In the genomic region with DNA sequence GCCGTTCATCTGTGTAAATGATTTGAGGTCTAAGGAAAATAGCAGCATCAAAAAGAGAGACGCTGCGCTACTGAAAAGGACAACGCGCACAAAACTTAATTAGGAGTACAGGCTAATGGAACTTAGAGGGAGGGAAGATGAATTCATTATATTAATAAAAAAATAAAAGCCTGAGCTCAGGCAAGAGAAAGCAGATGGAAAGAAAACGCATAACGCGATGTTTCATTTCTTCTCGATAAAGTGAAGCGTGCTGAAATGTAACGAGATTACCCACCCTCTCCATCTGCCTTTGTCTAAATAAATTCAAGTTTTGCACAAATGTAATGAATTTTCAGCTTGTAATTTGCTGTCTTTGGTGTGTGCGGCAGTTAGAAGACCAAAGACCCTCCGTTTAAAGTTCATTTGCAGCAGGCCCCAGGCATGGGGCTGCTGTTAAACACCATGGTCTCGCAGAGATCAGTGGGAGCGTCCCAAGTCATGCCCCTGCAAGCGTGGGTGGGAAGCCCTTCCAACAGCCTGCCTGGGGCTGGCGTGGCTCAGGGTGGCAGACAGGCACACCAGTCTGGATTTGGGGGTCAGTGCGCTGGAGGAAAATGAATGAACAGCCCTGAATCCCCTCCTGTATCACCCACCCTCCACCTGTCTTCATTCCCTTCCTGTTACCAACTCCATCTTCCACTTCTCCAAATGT, we compare ENCODE assay signal across 27 mouse cellular contexts.
DNase-seq lines count a peak whose midpoint lies in the region; ATAC-seq and TF ChIP-seq lines count a peak whose summit lies in the region.
"Had no signal": no experiment of that assay in that cellular context is flagged by ENCODE, and none has a peak within 500 bp of the region (broad histone marks: within the 10 kb centered on the region; RNA-seq: fewer than 3 reads in every experiment).

No protein-coding gene starts in this region.

- WGBS in forebrain, embryonic 16.5 days, result 54% methylated on average over 18 of the region's 18 CpGs
- WGBS in forebrain, embryonic 12.5 days, result 77% methylated on average over 18 of the region's 18 CpGs
- 71% methylated on average over 18 of the region's 18 CpGs for WGBS in hindbrain, embryonic 16.5 days

- 0 out of 2 replicates have a peak, but pooled peaks cover 3% of the 10 kb centered on the region for H3K4me1 ChIP-seq in forebrain, embryonic 16.5 days (replicated peaks; ENCODE audit: control insufficient read depth, insufficient read depth, low read length)
- H3K4me1 ChIP-seq in forebrain, embryonic 12.5 days, result no peaks in the 10 kb centered on the region
- H3K4me1 ChIP-seq in hindbrain, embryonic 16.5 days (ENCODE audit: control insufficient read depth, insufficient read depth, low read depth, low read length), result peaks cover 6% of the 10 kb centered on the region; the same call in 1 of the 2 replicates
- H3K4me1 ChIP-seq: heart, embryonic 15.5 days; liver, embryonic 12.5 days; megakaryocyte, embryonic 14.5 days had no signal

- H3K9me3 ChIP-seq in forebrain, embryonic 16.5 days (ENCODE audit: control insufficient read depth, low read length), result no peaks in the 10 kb centered on the region
- no peaks in the 10 kb centered on the region for H3K9me3 ChIP-seq in forebrain, embryonic 12.5 days
- H3K9me3 ChIP-seq in hindbrain, embryonic 16.5 days (ENCODE audit: control insufficient read depth, low read length), result no peaks in the 10 kb centered on the region
- H3K9me3 ChIP-seq: embryonic facial prominence, embryonic 10.5 days; embryonic facial prominence, embryonic 15.5 days; heart, embryonic 10.5 days; heart, embryonic 15.5 days; liver, embryonic 12.5 days; megakaryocyte, embryonic 14.5 days; midbrain, embryonic 12.5 days had no signal

- no peak overlapping the region for H3K4me3 ChIP-seq in forebrain, embryonic 16.5 days (replicated peaks; ENCODE audit: low read length)
- H3K4me3 ChIP-seq in forebrain, embryonic 12.5 days (replicated peaks), result no peak overlapping the region
- no peak overlapping the region for H3K4me3 ChIP-seq in left cerebral cortex, adult 2 months
- H3K4me3 ChIP-seq in hindbrain, embryonic 16.5 days (ENCODE audit: low read length), result no peak overlapping the region
- H3K4me3 ChIP-seq: embryonic facial prominence, embryonic 10.5 days; embryonic facial prominence, embryonic 15.5 days; heart, embryonic 10.5 days; heart, embryonic 15.5 days; liver, embryonic 12.5 days; megakaryocyte, embryonic 14.5 days; midbrain, embryonic 12.5 days had no signal

- no peak for TF ChIP-seq POLR2A in brain, embryonic 14.5 days (IDR thresholded peaks at IDR 0.05; ENCODE audit: borderline replicate concordance, extremely low read depth, insufficient read depth, insufficient read length, poor library complexity, severe bottlenecking)

- H3K9ac ChIP-seq in forebrain, embryonic 16.5 days (replicated peaks; ENCODE audit: low read depth, low read length), result no peak overlapping the region
- no peak overlapping the region for H3K9ac ChIP-seq in forebrain, embryonic 12.5 days
- H3K9ac ChIP-seq in hindbrain, embryonic 16.5 days (ENCODE audit: low read depth, low read length), result no peak overlapping the region
- H3K9ac ChIP-seq: embryonic facial prominence, embryonic 15.5 days; heart, embryonic 15.5 days; liver, embryonic 12.5 days; liver, postnatal 0 days; midbrain, embryonic 12.5 days had no signal

- no peak for DNase-seq in left cerebral cortex, adult 2 months (ENCODE audit: extremely low spot score in 1 of 2, low spot score in 2 of 2)
- no peak for DNase-seq in left cerebral cortex, postnatal 4 days
- peak; percentile 38 for DNase-seq in brain, embryonic 14.5 days (ENCODE audit: low read depth)
- no peak for DNase-seq in cerebellum, postnatal 4 days (ENCODE audit: low spot score in 2 of 2)
- DNase-seq: adrenal gland, postnatal 25 days; cerebellum, adult 2 months; cerebellum, postnatal 14 days; gastrocnemius, postnatal 25 days; heart, adult 11 months; kidney, postnatal 14 days; liver, postnatal 0 days; lung, postnatal 36 days; right cerebral cortex, postnatal 4 days; thymus, adult 2 months; thymus, postnatal 36 days had no signal

- H3K4me2 ChIP-seq in forebrain, embryonic 16.5 days (ENCODE audit: low read length), result no peak overlapping the region
- no peak overlapping the region for H3K4me2 ChIP-seq in forebrain, embryonic 12.5 days
- no peak overlapping the region for H3K4me2 ChIP-seq in hindbrain, embryonic 16.5 days (ENCODE audit: low read length)
- H3K4me2 ChIP-seq: embryonic facial prominence, embryonic 15.5 days; heart, embryonic 15.5 days; liver, embryonic 12.5 days; midbrain, embryonic 12.5 days had no signal

- H3K36me3 ChIP-seq in forebrain, embryonic 16.5 days (ENCODE audit: control insufficient read depth, insufficient read depth), result no peaks in the 10 kb centered on the region
- H3K36me3 ChIP-seq in forebrain, embryonic 12.5 days (replicated peaks), result no peaks in the 10 kb centered on the region
- H3K36me3 ChIP-seq in hindbrain, embryonic 16.5 days (ENCODE audit: control insufficient read depth, insufficient read depth, low read length), result no peaks in the 10 kb centered on the region
- H3K36me3 ChIP-seq: embryonic facial prominence, embryonic 10.5 days; embryonic facial prominence, embryonic 15.5 days; heart, embryonic 10.5 days; heart, embryonic 15.5 days; liver, embryonic 12.5 days; midbrain, embryonic 12.5 days had no signal

- no peaks in the 10 kb centered on the region for H3K27me3 ChIP-seq in forebrain, embryonic 16.5 days (replicated peaks; ENCODE audit: control insufficient read depth, insufficient read depth, low read length)
- H3K27me3 ChIP-seq in forebrain, embryonic 12.5 days, result no peaks in the 10 kb centered on the region
- H3K27me3 ChIP-seq in hindbrain, embryonic 16.5 days (replicated peaks; ENCODE audit: control insufficient read depth, insufficient read depth, low read length), result no peaks in the 10 kb centered on the region
- H3K27me3 ChIP-seq: embryonic facial prominence, embryonic 15.5 days; heart, embryonic 15.5 days; liver, embryonic 12.5 days; midbrain, embryonic 12.5 days had no signal

- intact Hi-C loops in left cerebral cortex, adult 2 months (cut with DNase I), result no loop called here
- intact Hi-C loops in left cerebral cortex, postnatal 4 days (cut with DNase I), result no loop called here

- TF ChIP-seq CTCF in left cerebral cortex, adult 2 months (IDR thresholded peaks at IDR 0.05), result no peak
- no peak for TF ChIP-seq CTCF in brain, embryonic 14.5 days (IDR thresholded peaks at IDR 0.05; ENCODE audit: borderline replicate concordance, extremely low read depth, insufficient read depth, insufficient read length)

- peak; percentile 43; the same call in 1 of the 2 replicates for ATAC-seq in forebrain, embryonic 16.5 days
- ATAC-seq in forebrain, embryonic 12.5 days (ENCODE audit: low FRiP score), result no peak
- no peak for ATAC-seq in hindbrain, embryonic 16.5 days
- ATAC-seq: intestine, postnatal 0 days; liver, embryonic 12.5 days; liver, postnatal 0 days had no signal

- H3K27ac ChIP-seq in forebrain, embryonic 16.5 days (ENCODE audit: low read length), result peak overlapping the region; percentile 49
- H3K27ac ChIP-seq in forebrain, embryonic 12.5 days, result no peak overlapping the region
- H3K27ac ChIP-seq in left cerebral cortex, adult 2 months, result peak overlapping the region; percentile 44; the same call in 1 of the 2 replicates
- H3K27ac ChIP-seq in hindbrain, embryonic 16.5 days (ENCODE audit: low read depth, low read length), result 0 out of 2 replicates have a peak overlapping the region, but pooled peaks have one; percentile 49
- H3K27ac ChIP-seq: embryonic facial prominence, embryonic 10.5 days; embryonic facial prominence, embryonic 15.5 days; heart, embryonic 10.5 days; heart, embryonic 15.5 days; liver, embryonic 12.5 days; midbrain, embryonic 12.5 days; stomach, postnatal 0 days had no signal
